Mouse (Mus musculus) hindbrain, embryonic 11.5 days (tissue): ENCODE data around the gene Rbfox1. TPM values are rescaled to one million over a fixed set of nuclear protein-coding genes. Genes with fewer than 3 reads are reported as not detected.

ENCODE experiments used
- ATAC-seq: fragments of 200-750 bp; cut with Nextera tagmentation; 2 replicates; pipeline ENCODE4 v1.8.0; 2017; ENCODE audit warnings: mild to moderate bottlenecking, moderate TSS enrichment, moderate library complexity; ENCODE audit not compliant: low FRiP score
- DNase-seq: peaks from one replicate; pipeline ENCODE4 v3.0.0-alpha.2; 2015; ENCODE audit warnings: low spot score
- H3K27ac ChIP-seq: fragments of 300-500 bp; sonication (generic); 2 replicates; pipeline ENCODE4 v1.5.1; 2014; ENCODE audit warnings: mild to moderate bottlenecking, low read depth, low read length
- H3K27me3 ChIP-seq: fragments of 300-500 bp; sonication (generic); 2 replicates; pipeline ENCODE4 v1.6.1; 2014; ENCODE audit warnings: mild to moderate bottlenecking, low read length, moderate library complexity, mixed read lengths; ENCODE audit not compliant: control insufficient read depth, insufficient read depth
- H3K36me3 ChIP-seq: fragments of 300-500 bp; sonication (generic); 2 replicates; pipeline ENCODE4 v1.6.1; 2014; ENCODE audit warnings: mild to moderate bottlenecking, low read length, moderate library complexity, mixed read lengths; ENCODE audit not compliant: control insufficient read depth, insufficient read depth
- H3K4me1 ChIP-seq: fragments of 300-500 bp; sonication (generic); replicated peaks from 2 replicates; pipeline ENCODE4 v1.6.1; 2014; ENCODE audit warnings: low read length, mixed read lengths; ENCODE audit not compliant: control insufficient read depth, insufficient read depth
- H3K4me2 ChIP-seq: fragments of 300-500 bp; sonication (generic); replicated peaks from 2 replicates; pipeline ENCODE4 v1.6.1; 2014; ENCODE audit warnings: mild to moderate bottlenecking, low read depth, low read length
- H3K4me3 ChIP-seq: fragments of 300-500 bp; sonication (generic); 2 replicates; pipeline ENCODE4 v1.5.1; 2014; ENCODE audit warnings: low read depth, low read length
- H3K9ac ChIP-seq: fragments of 300-500 bp; sonication (generic); 2 replicates; pipeline ENCODE4 v1.6.1; 2014; ENCODE audit warnings: low read depth, low read length
- H3K9me3 ChIP-seq: fragments of 300-500 bp; sonication (generic); 2 replicates; pipeline ENCODE4 v1.6.1; 2016; ENCODE audit warnings: low read length; ENCODE audit not compliant: control insufficient read depth
- WGBS: fragments of 180-500 bp; shearing (Covaris S2); extraction: QIAGEN DNeasy Blood & Tissue Kit; methylation state at CpG from one replicate; pipeline ENCODE4 v1.1.7; 2014; 5-methylcytosine and 5-hydroxymethylcytosine counted together
- polyA plus RNA-seq: library from polyadenylated mRNA; unstranded; fragments of >200 nt; fragmentation: Nextera tagmentation; extraction: Ambion mirVana; gene quantifications from 2 replicates; pipeline ENCODE4 v1.2.1, GENCODE M21; 2014

Gene Rbfox1
- polyA plus RNA-seq, 1 experiment from 2014 or later = 20.3 TPM

DNA sequence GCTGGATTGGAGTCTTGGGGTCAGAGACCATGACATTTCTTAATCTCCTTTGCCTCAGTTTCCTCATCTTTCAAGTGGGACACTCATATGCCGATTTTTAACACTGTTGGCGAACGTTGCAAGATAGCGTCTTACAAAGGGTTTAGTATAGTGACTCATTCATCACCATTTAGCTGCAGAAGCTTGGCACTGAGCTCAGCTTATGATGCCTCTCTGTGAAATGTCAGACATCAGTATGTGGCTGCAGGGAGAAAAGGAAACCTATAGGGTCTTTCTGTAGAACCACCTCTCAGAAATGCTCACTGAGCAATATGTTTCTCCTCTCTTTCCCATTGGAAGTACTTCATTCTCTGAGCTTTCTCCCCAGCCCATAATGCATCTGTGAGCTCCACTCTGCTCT, 356.2 kb downstream of the Rbfox1 start:
- DNase-seq (no peak), ATAC-seq (no peak)
- Histone ChIP-seq H3K27ac (no peak overlapping the region), H3K4me2 (no peak overlapping the region), H3K27me3 (no peaks in the 10 kb centered on the region), H3K4me1 (no peaks in the 10 kb centered on the region), H3K9ac (no peak overlapping the region), H3K36me3 (no peaks in the 10 kb centered on the region), H3K9me3 (no peaks in the 10 kb centered on the region), H3K4me3 (no peak overlapping the region)
- WGBS = 96% methylated on average over 4 of the region's 4 CpGs

GRCm38 (mm10) chr16:6242468-6242867, 357.3 kb downstream of the Rbfox1 start:
- Histone ChIP-seq H3K4me3 (no peak overlapping the region), H3K36me3 (no peaks in the 10 kb centered on the region), H3K9me3 (no peaks in the 10 kb centered on the region), H3K27me3 (no peaks in the 10 kb centered on the region), H3K27ac (no peak overlapping the region), H3K9ac (no peak overlapping the region), H3K4me2 (no peak overlapping the region), H3K4me1 (no peaks in the 10 kb centered on the region)
- ATAC-seq = no peak
- 81% methylated on average over 3 of the region's 3 CpGs for WGBS
- DNase-seq = no peak

DNA sequence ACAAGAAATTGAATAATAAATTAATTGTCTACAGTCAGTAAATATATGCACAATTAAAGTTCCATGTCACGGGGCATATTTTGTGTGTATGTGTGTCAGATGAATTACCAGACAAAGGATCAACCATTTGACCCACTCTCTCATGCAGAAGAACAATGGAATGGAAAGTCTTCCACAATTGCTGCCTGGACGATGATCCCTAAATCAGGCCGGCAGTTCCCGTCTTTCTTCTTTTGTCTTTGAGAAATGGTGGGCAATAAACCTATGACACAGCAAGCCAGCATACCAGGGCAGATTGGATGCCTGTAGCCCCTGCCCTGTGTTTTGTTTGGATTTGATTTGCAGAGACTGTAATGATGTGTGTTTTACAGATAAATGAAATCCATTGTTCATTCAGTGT, 362.4 kb downstream of the Rbfox1 start:
- DNase-seq = no peak
- Histone ChIP-seq H3K9ac (no peak overlapping the region), H3K27ac (no peak overlapping the region), H3K4me1 (no peaks in the 10 kb centered on the region), H3K4me2 (no peak overlapping the region), H3K27me3 (no peaks in the 10 kb centered on the region), H3K9me3 (no peaks in the 10 kb centered on the region), H3K36me3 (no peaks in the 10 kb centered on the region), H3K4me3 (no peak overlapping the region)
- WGBS = 63% methylated on average over 4 of the region's 4 CpGs
- no peak for ATAC-seq

DNA sequence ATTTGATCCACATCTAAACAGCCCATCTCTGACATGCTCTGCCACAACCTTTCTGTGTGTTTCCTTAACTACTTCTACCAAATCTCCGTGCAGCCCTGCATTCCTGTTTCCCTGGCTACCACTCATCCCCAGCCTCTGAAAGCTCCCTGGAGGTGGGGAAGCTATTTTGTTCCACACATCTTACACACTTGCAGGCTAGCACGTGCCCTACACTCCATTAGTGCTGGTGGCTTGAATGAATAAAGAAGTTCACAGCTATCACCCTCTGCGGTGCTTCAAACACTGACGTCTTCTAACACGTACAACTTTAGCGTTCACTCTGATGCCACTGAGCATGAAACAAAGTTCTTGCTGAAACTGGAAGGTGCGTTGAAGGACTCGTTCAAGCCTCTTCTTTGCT, 379.4 kb downstream of the Rbfox1 start:
- H3K27me3 ChIP-seq = no peaks in the 10 kb centered on the region
- no peaks in the 10 kb centered on the region for H3K9me3 ChIP-seq
- H3K4me3 ChIP-seq = no peak overlapping the region
- no peaks in the 10 kb centered on the region for H3K4me1 ChIP-seq
- WGBS = 72% methylated on average over 8 of the region's 8 CpGs
- DNase-seq (no peak), ATAC-seq (no peak)
- H3K27ac ChIP-seq = no peak overlapping the region
- H3K4me2 ChIP-seq = no peak overlapping the region
- no peaks in the 10 kb centered on the region for H3K36me3 ChIP-seq
- H3K9ac ChIP-seq = no peak overlapping the region

DNA sequence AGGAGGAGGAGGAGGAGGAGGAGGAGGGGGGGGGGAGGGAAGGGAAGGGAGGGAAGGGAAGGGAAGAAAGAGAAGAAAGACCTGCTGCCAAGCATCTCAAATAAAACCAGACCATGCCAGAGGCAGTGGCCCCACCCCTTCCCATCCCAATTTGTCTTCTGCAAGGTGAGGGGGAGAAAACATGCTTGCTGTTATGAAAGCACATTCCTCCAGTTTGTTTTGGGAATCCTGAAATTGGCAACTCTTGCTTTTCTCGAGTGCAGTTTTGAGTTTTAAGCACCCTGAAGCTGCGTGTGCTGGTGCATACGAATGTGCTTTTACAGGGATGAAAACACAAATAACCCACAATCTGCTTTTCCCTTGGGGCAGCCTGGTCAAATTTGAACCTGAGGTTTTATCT, 380.5 kb downstream of the Rbfox1 start:
- ATAC-seq = no peak
- no peaks in the 10 kb centered on the region for H3K4me1 ChIP-seq
- H3K4me3 ChIP-seq = no peak overlapping the region
- no peak overlapping the region for H3K9ac ChIP-seq
- H3K27ac ChIP-seq = no peak overlapping the region
- no peak for DNase-seq
- H3K36me3 ChIP-seq = no peaks in the 10 kb centered on the region
- H3K4me2 ChIP-seq = no peak overlapping the region
- 86% methylated on average over 3 of the region's 3 CpGs for WGBS
- no peaks in the 10 kb centered on the region for H3K27me3 ChIP-seq
- no peaks in the 10 kb centered on the region for H3K9me3 ChIP-seq

DNA sequence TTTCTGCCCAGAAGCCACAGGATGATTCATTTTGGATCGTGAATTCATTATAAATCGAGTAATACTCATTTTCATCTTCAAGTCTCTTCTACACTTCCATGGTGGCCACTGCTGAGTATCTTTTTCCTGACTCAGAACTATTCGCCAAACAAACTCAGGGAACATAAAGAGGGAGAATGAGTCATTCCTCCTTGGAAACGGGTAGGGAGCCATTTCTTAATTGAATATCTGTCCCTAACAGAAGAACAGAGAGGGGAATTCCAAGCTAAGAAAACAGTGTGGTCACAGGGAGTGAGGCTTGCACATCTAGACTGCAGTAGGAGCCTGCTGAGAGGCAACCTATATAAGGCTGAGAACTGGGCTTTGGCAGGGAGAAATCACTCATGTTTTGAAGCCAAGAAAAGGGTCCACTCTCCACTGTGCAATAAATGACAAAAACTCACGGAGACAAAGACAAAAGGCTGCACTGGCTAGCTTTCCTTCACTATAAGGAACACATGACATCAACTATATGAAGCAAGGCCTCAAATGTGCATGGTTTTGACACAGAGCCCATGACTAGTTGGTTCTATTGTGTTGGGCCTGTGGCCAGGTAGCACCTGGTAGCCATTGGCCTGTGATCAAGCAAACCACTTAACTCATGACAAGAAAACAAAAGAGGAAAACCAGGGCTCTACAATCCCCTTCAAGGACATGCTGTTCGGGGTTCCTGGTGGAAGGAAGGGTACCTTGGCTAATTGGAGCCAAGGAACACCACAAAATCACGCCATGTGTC, 386.6 kb downstream of the Rbfox1 start:
- no peaks in the 10 kb centered on the region for H3K9me3 ChIP-seq
- no peaks in the 10 kb centered on the region for H3K27me3 ChIP-seq
- no peak overlapping the region for H3K4me3 ChIP-seq
- ATAC-seq = no peak
- H3K27ac ChIP-seq = no peak overlapping the region
- no peak overlapping the region for H3K9ac ChIP-seq
- no peak overlapping the region for H3K4me2 ChIP-seq
- WGBS = 84% methylated on average over 7 of the region's 7 CpGs
- no peaks in the 10 kb centered on the region for H3K4me1 ChIP-seq
- H3K36me3 ChIP-seq = no peaks in the 10 kb centered on the region
- no peak for DNase-seq

GRCm38 (mm10) chr16:6283496-6283895, 398.3 kb downstream of the Rbfox1 start:
- 93% methylated on average over 4 of the region's 4 CpGs for WGBS
- H3K9ac ChIP-seq = no peak overlapping the region
- no peak overlapping the region for H3K4me3 ChIP-seq
- DNase-seq = no peak
- H3K36me3 ChIP-seq = no peaks in the 10 kb centered on the region
- no peaks in the 10 kb centered on the region for H3K27me3 ChIP-seq
- no peaks in the 10 kb centered on the region for H3K9me3 ChIP-seq
- H3K4me2 ChIP-seq = no peak overlapping the region
- no peak overlapping the region for H3K27ac ChIP-seq
- no peaks in the 10 kb centered on the region for H3K4me1 ChIP-seq
- ATAC-seq = no peak

DNA sequence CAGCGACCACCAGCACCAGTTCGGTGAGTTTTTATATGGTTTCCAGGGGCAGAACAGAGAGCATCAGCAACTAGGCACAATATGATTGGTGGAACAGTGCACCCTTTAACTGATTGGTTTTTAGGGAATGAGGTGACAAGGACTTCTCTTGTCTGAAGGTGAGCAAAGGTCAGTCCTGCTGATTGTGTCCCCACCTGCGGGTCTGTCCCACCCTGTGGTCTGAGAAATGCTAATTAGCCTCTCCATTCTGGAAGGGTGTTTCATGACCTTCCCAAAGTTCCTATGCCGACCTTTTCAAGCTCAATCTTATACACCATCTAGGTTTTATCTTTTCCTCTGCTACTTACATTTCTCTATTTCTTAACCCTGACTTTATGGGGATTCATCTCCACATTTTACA, 399.2 kb downstream of the Rbfox1 start:
- Histone ChIP-seq H3K36me3 (no peaks in the 10 kb centered on the region), H3K4me1 (no peaks in the 10 kb centered on the region), H3K27me3 (no peaks in the 10 kb centered on the region), H3K27ac (no peak overlapping the region), H3K4me2 (no peak overlapping the region), H3K9ac (no peak overlapping the region), H3K9me3 (no peaks in the 10 kb centered on the region), H3K4me3 (no peak overlapping the region)
- 59% methylated on average over 4 of the region's 4 CpGs for whole genome bisulfite sequencing
- ATAC-seq = no peak
- DNase-seq = no peak

DNA sequence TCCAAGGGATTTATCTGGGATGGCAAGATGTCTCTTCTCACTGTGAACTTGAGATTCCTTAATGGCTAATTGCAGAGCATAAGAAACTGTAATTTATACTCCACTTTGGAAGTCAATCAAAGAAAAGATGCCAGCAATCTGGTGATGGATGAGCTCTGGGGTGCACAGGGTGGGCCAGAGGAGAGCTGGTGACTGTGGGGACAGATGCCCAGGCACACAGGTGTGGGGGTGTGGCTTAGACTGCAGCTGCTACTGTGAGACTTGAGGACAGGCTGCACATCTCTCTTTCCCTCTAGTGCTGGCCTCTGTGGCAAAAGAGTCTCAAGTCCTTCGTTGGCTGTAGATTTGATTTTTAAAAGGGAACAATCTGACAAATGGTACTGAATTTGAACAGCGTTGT, 402.5 kb downstream of the Rbfox1 start:
- WGBS = 80% methylated on average over 2 of the region's 2 CpGs
- H3K9ac ChIP-seq = no peak overlapping the region
- DNase-seq (no peak), ATAC-seq (no peak)
- no peaks in the 10 kb centered on the region for H3K27me3 ChIP-seq
- no peaks in the 10 kb centered on the region for H3K4me1 ChIP-seq
- H3K4me2 ChIP-seq = no peak overlapping the region
- H3K27ac ChIP-seq = no peak overlapping the region
- no peak overlapping the region for H3K4me3 ChIP-seq
- H3K36me3 ChIP-seq = no peaks in the 10 kb centered on the region
- H3K9me3 ChIP-seq = no peaks in the 10 kb centered on the region
